In the genomic region with DNA sequence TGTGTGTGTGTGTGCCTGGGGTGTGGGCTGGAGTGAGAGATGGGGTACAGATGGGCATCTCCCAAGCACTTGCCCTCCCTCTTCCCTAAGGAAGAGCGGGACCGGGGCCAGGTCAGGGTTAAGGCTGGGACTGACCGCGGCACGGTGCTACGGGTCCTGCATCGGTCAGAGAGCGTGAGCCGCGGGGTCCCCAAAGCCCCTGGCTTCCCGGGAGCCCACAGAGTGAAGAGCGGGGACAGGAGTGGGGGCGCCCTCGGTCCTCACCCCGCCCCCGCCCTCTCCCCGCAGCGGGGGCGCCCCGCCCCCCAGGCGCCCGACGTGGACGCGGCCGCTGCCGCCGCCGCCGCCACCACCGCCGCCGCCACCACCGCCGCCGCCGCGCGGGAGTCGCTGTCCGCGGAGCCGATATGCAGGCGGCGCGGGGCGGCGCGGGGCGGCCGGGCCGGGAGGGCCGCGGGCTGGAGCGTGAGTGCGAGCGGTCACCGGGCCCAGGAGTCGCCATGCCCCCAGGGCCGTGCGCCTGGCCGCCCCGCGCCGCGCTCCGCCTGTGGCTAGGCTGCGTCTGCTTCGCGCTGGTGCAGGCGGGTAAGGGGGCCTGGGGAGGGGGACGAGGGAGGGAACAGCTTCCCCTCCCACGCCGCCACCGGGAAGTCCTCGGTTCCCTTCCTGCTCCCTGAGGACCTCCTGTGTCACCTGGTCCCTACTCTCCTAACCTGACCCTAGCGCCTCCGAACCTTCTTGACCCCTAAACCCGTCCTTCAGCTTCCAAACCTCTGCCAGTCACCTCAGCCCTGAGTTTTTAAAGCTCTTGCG, we compare ENCODE assay signal across 8 mouse cellular contexts. TPM values are rescaled to one million over a fixed set of nuclear protein-coding genes. Genes with fewer than 3 reads are reported as not detected.
DNase-seq lines count a peak whose midpoint lies in the region; ATAC-seq and TF ChIP-seq lines count a peak whose summit lies in the region.

A gene (plus strand): TSS at position 421 of the 813 bp plus-strand sequence.

- no peak for DNase-seq in kidney, adult 18-20 months
- peak; percentile 33 to 56 for DNase-seq in adrenal gland, postnatal 36 days
- peak; percentile 47 for DNase-seq in gastrocnemius, adult 2 months
- no peak for DNase-seq in spleen, postnatal 36 days (ENCODE audit: low spot score in 2 of 2)
- DNase-seq in thymus, postnatal 36 days: no peak

- intact Hi-C loops in gastrocnemius, adult 2 months (cut with DNase I): no loop called here

- H3K27ac ChIP-seq in kidney, embryonic 15.5 days: no peak within 1 kb of the TSS
- peak within 1 kb of the TSS; percentile 77 for H3K27ac ChIP-seq in gastrocnemius, adult 2 months
- no peak within 1 kb of the TSS for H3K27ac ChIP-seq in hindbrain, embryonic 16.5 days (ENCODE audit: low read depth, low read length)
- no peak within 1 kb of the TSS for H3K27ac ChIP-seq in liver, embryonic 15.5 days (replicated peaks)

- TF ChIP-seq CTCF in gastrocnemius, adult 2 months (IDR thresholded peaks at IDR 0.05): no peak

- 1% methylated on average over 47 of the region's 80 CpGs for WGBS in kidney, embryonic 15.5 days
- 0% methylated on average over 25 of the region's 80 CpGs for WGBS in hindbrain, embryonic 16.5 days
- WGBS in liver, embryonic 15.5 days (ENCODE audit: insufficient replicate concordance): 2% methylated on average over 64 of the region's 80 CpGs

- peak; percentile 38; the same call in 1 of the 2 replicates for ATAC-seq in kidney, embryonic 15.5 days (replicated peaks; ENCODE audit: low FRiP score)
- peak; percentile 31; the same call in 1 of the 2 replicates for ATAC-seq in hindbrain, embryonic 16.5 days
- ATAC-seq in liver, embryonic 15.5 days (ENCODE audit: insufficient read depth): no peak

- H3K9ac ChIP-seq in kidney, embryonic 15.5 days: peak within 1 kb of the TSS; percentile 61
- H3K9ac ChIP-seq in hindbrain, embryonic 16.5 days (ENCODE audit: low read depth, low read length): peak within 1 kb of the TSS; percentile 88
- peak within 1 kb of the TSS; percentile 27; the same call in 1 of the 2 replicates for H3K9ac ChIP-seq in liver, embryonic 15.5 days

- peaks cover 40% of the 10 kb centered on the region for H3K4me1 ChIP-seq in kidney, embryonic 15.5 days
- peaks cover 20% of the 10 kb centered on the region for H3K4me1 ChIP-seq in hindbrain, embryonic 16.5 days (ENCODE audit: control insufficient read depth, insufficient read depth, low read depth, low read length)
- peaks cover 57% of the 10 kb centered on the region for H3K4me1 ChIP-seq in liver, embryonic 15.5 days (replicated peaks)

- H3K27me3 ChIP-seq in kidney, embryonic 15.5 days: peaks cover 31% of the 10 kb centered on the region
- H3K27me3 ChIP-seq in hindbrain, embryonic 16.5 days (replicated peaks; ENCODE audit: control insufficient read depth, insufficient read depth, low read length): no peaks in the 10 kb centered on the region; the same call in 1 of the 2 replicates
- H3K27me3 ChIP-seq in liver, embryonic 15.5 days: peaks cover 75% of the 10 kb centered on the region

- H3K4me2 ChIP-seq in kidney, embryonic 15.5 days: peak within 1 kb of the TSS; percentile 92
- peak within 1 kb of the TSS; percentile 97 for H3K4me2 ChIP-seq in hindbrain, embryonic 16.5 days (ENCODE audit: low read length)
- H3K4me2 ChIP-seq in liver, embryonic 15.5 days: peak within 1 kb of the TSS; percentile 75

- H3K36me3 ChIP-seq in kidney, embryonic 15.5 days: no peaks in the 10 kb centered on the region
- no peaks in the 10 kb centered on the region for H3K36me3 ChIP-seq in hindbrain, embryonic 16.5 days (ENCODE audit: control insufficient read depth, insufficient read depth, low read length)
- H3K36me3 ChIP-seq in liver, embryonic 15.5 days (replicated peaks): no peaks in the 10 kb centered on the region

- H3K4me3 ChIP-seq in kidney, embryonic 15.5 days (replicated peaks): peak within 1 kb of the TSS; percentile 59
- peak within 1 kb of the TSS; percentile 79 for H3K4me3 ChIP-seq in gastrocnemius, adult 2 months
- peak within 1 kb of the TSS; percentile 70 for H3K4me3 ChIP-seq in hindbrain, embryonic 16.5 days (ENCODE audit: low read length)
- H3K4me3 ChIP-seq in liver, embryonic 15.5 days (replicated peaks): peak within 1 kb of the TSS; percentile 52

- no peaks in the 10 kb centered on the region for H3K9me3 ChIP-seq in kidney, embryonic 15.5 days (replicated peaks)
- H3K9me3 ChIP-seq in hindbrain, embryonic 16.5 days (ENCODE audit: control insufficient read depth, low read length): no peaks in the 10 kb centered on the region
- H3K9me3 ChIP-seq in liver, embryonic 15.5 days (replicated peaks): no peaks in the 10 kb centered on the region

RNA-seq across cellular contexts. Expression of the gene that starts here (rescaled TPM):
- polyA plus RNA-seq in kidney, embryonic 15.5 days (2015; fragmentation: Nextera tagmentation; extraction: Ambion mirVana): 5.1 and 5.5 TPM in 2 replicates
- total RNA-seq in adrenal gland, postnatal 36 days (2021): 1 to 10 TPM; 2.2 to 7.2 TPM
- total RNA-seq in gastrocnemius, adult 2 months (2021): 100 to 1,000 TPM in 1 of 2 experiments, 10 to 100 TPM in 1; 52.1 to 132 TPM
- 10.7 and 11.6 TPM in 2 replicates for polyA plus RNA-seq in hindbrain, embryonic 16.5 days (2015; fragmentation: Nextera tagmentation; extraction: Ambion mirVana)
- polyA plus RNA-seq in liver, embryonic 15.5 days (2015; fragmentation: Nextera tagmentation; extraction: Ambion mirVana): 1.0 and 1.1 TPM in 2 replicates

Comparison
In these comparisons a context has a peak if more than half of its experiments do, and no peak if none do; other contexts are left out.
1. RNA of the gene that starts here (total RNA-seq): 52.1 to 132 TPM in gastrocnemius, adult 2 months; 2.2 to 7.2 TPM in adrenal gland, postnatal 36 days; every median in the first group is over 4 times any median in the second.
2. H3K9ac ChIP-seq: peak in every context shown above with its lines; median percentile 88 in hindbrain, embryonic 16.5 days; 61 in kidney, embryonic 15.5 days; 27 in liver, embryonic 15.5 days.
3. DNase-seq: peak in adrenal gland, postnatal 36 days (2 of 2) and gastrocnemius, adult 2 months (single experiment); none in kidney, adult 18-20 months (single experiment), spleen, postnatal 36 days (0 of 2) and thymus, postnatal 36 days (0 of 2).
4. Peak in every context shown above with its lines, with median percentiles within 50 percentile points of each other: H3K4me2 ChIP-seq and H3K4me3 ChIP-seq.